Mouse (Mus musculus): ENCODE data around the gene Hapln4. TPM values are rescaled to one million over a fixed set of nuclear protein-coding genes. Genes with fewer than 3 reads are reported as not detected.

Gene Hapln4
- total and polyA plus RNA-seq, 3 experiments = 0.07 to 0.30 (median 0.20) TPM

GRCm38 (mm10) chr8:70134086-70134485 lies 50.8 kb downstream of the Hapln4 start:
- Histone ChIP-seq H3K79me2 (replicated peaks; ENCODE audit: control insufficient read depth, extremely low read depth, insufficient read depth, poor library complexity, severe bottlenecking) (peaks cover 25% of the 10 kb centered on the region), H3K9me3 (replicated peaks; ENCODE audit: low read length) (no peaks in the 10 kb centered on the region), H3K4me3 (replicated peaks in 1 of 3; ENCODE audit: low read depth in 2 of 3, low read length in 2 of 3, poor library complexity in 1 of 3) (no peak overlapping the region), H3K9ac (ENCODE audit: insufficient read depth, low read depth) (no peak overlapping the region), H3K4me2 (ENCODE audit: insufficient read depth, low read depth, poor library complexity, severe bottlenecking) (no peak overlapping the region), H3K27me3 (replicated peaks) (no peaks in the 10 kb centered on the region), H3K27ac (ENCODE audit: insufficient read depth, low read depth) (no peak overlapping the region), H3K36me3 (replicated peaks in 1 of 2; ENCODE audit: control insufficient read depth in 1 of 2, insufficient read depth in 1 of 2, low read length in 1 of 2) (peaks cover 40 to 56% of the 10 kb centered on the region in 2 experiments), H3K4me1 (ENCODE audit: control insufficient read depth in 1 of 2, insufficient read depth in 2 of 2) (peaks cover 13 to 59% of the 10 kb centered on the region in 2 experiments)
- in situ Hi-C loops (cut with MboI; ENCODE audit: low pct_ligation_motif_present, low pct_unique_long_range_greater_than_20kb, low sequenced_read_pairs) (loop anchor here (5.0 kb wide), 1 partner anchor 33 kb away; no protein-coding TSS in a partner anchor), dilution Hi-C loops (cut with MboI; ENCODE audit: extremely low pct_ligation_motif_present, extremely low pct_unique_long_range_greater_than_20kb, low sequenced_read_pairs) (no loop called here)
- TF ChIP-seq RAD21 (IDR thresholded peaks at IDR 0.05; ENCODE audit: low read depth, low read length) (no peak), ZC3H11A (IDR thresholded peaks at IDR 0.05; ENCODE audit: low read depth, low read length) (no peak), CHD1 (IDR thresholded peaks at IDR 0.05; ENCODE audit: low read depth, low read length) (no peak), NRF1 (IDR thresholded peaks at IDR 0.05; ENCODE audit: low read depth, low read length) (no peak), PAX5 (IDR thresholded peaks at IDR 0.05; ENCODE audit: low read length) (no peak), TBP (conservative IDR thresholded peaks at IDR 0.05; ENCODE audit: low read depth, low read length) (no peak), UBTF (IDR thresholded peaks at IDR 0.05; ENCODE audit: low read depth, low read length) (no peak), SMC3 (IDR thresholded peaks at IDR 0.05; ENCODE audit: low read depth, low read length) (no peak), KAT2A (IDR thresholded peaks at IDR 0.05; ENCODE audit: insufficient replicate concordance, low read length) (no peak)
- no peak for DNase-seq (ENCODE audit: extremely low read depth)

GRCm38 (mm10) chr8:70134931-70135330 lies 51.7 kb downstream of the Hapln4 start:
- peaks cover 40 to 56% of the 10 kb centered on the region in 2 experiments for H3K36me3 ChIP-seq (replicated peaks in 1 of 2; ENCODE audit: control insufficient read depth in 1 of 2, insufficient read depth in 1 of 2, low read length in 1 of 2)
- no peak overlapping the region for H3K9ac ChIP-seq (ENCODE audit: insufficient read depth, low read depth)
- no peak for TF ChIP-seq TBP (conservative IDR thresholded peaks at IDR 0.05; ENCODE audit: low read depth, low read length)
- no peak for TF ChIP-seq POLR2AphosphoS2 (IDR thresholded peaks at IDR 0.05; ENCODE audit: low read depth, low read length)
- H3K4me2 ChIP-seq (ENCODE audit: insufficient read depth, low read depth, poor library complexity, severe bottlenecking) = no peak overlapping the region
- H3K79me2 ChIP-seq (replicated peaks; ENCODE audit: control insufficient read depth, extremely low read depth, insufficient read depth, poor library complexity, severe bottlenecking) = peaks cover 29% of the 10 kb centered on the region
- dilution Hi-C loops (cut with MboI; ENCODE audit: extremely low pct_ligation_motif_present, extremely low pct_unique_long_range_greater_than_20kb, low sequenced_read_pairs) (no loop called here), in situ Hi-C loops (cut with MboI; ENCODE audit: low pct_ligation_motif_present, low pct_unique_long_range_greater_than_20kb, low sequenced_read_pairs) (loop anchor here (5.0 kb wide), 1 partner anchor 32 kb away; no protein-coding TSS in a partner anchor)
- H3K9me3 ChIP-seq (replicated peaks; ENCODE audit: low read length) = no peaks in the 10 kb centered on the region
- no peak overlapping the region for H3K27ac ChIP-seq (ENCODE audit: insufficient read depth, low read depth)
- DNase-seq (ENCODE audit: extremely low read depth) = no peak
- no peaks in the 10 kb centered on the region for H3K27me3 ChIP-seq (replicated peaks)
- H3K4me3 ChIP-seq (replicated peaks in 1 of 3; ENCODE audit: low read depth in 2 of 3, low read length in 2 of 3, poor library complexity in 1 of 3) = no peak overlapping the region
- peaks cover 13 to 52% of the 10 kb centered on the region in 2 experiments for H3K4me1 ChIP-seq (ENCODE audit: control insufficient read depth in 1 of 2, insufficient read depth in 2 of 2)

GRCm38 (mm10) chr8:70136591-70136990 lies 53.3 kb downstream of the Hapln4 start:
- Histone ChIP-seq H3K4me1 (ENCODE audit: control insufficient read depth in 1 of 2, insufficient read depth in 2 of 2) (peaks cover 18 to 49% of the 10 kb centered on the region in 2 experiments), H3K4me3 (replicated peaks in 1 of 3; ENCODE audit: low read depth in 2 of 3, low read length in 2 of 3, poor library complexity in 1 of 3) (no peak overlapping the region), H3K79me2 (replicated peaks; ENCODE audit: control insufficient read depth, extremely low read depth, insufficient read depth, poor library complexity, severe bottlenecking) (peaks cover 38% of the 10 kb centered on the region), H3K27ac (ENCODE audit: insufficient read depth, low read depth) (no peak overlapping the region), H3K9ac (ENCODE audit: insufficient read depth, low read depth) (no peak overlapping the region), H3K27me3 (replicated peaks) (no peaks in the 10 kb centered on the region), H3K4me2 (ENCODE audit: insufficient read depth, low read depth, poor library complexity, severe bottlenecking) (no peak overlapping the region), H3K36me3 (replicated peaks in 1 of 2; ENCODE audit: control insufficient read depth in 1 of 2, insufficient read depth in 1 of 2, low read length in 1 of 2) (peaks cover 40 to 54% of the 10 kb centered on the region in 2 experiments), H3K9me3 (replicated peaks; ENCODE audit: low read length) (no peaks in the 10 kb centered on the region)
- TF ChIP-seq PAX5 (IDR thresholded peaks at IDR 0.05; ENCODE audit: low read length) (no peak), HCFC1 (IDR thresholded peaks at IDR 0.05; ENCODE audit: low read depth, low read length) (no peak), CHD1 (IDR thresholded peaks at IDR 0.05; ENCODE audit: low read depth, low read length) (no peak), ELF1 (IDR thresholded peaks at IDR 0.05; ENCODE audit: low read depth, low read length) (no peak), USF2 (conservative IDR thresholded peaks at IDR 0.05; ENCODE audit: low read depth, low read length) (no peak), E2F4 (IDR thresholded peaks at IDR 0.05; ENCODE audit: insufficient replicate concordance, low read depth, low read length) (no peak), ZC3H11A (IDR thresholded peaks at IDR 0.05; ENCODE audit: low read depth, low read length) (no peak), CHD2 (IDR thresholded peaks at IDR 0.05; ENCODE audit: low read length) (no peak), KAT2A (IDR thresholded peaks at IDR 0.05; ENCODE audit: insufficient replicate concordance, low read length) (no peak), USF1 (IDR thresholded peaks at IDR 0.05; ENCODE audit: low read depth, low read length) (no peak), ETS1 (conservative IDR thresholded peaks at IDR 0.05; ENCODE audit: low read depth, low read length) (no peak), GABPA (IDR thresholded peaks at IDR 0.05; ENCODE audit: insufficient replicate concordance, low read depth, low read length) (no peak), SMC3 (IDR thresholded peaks at IDR 0.05; ENCODE audit: low read depth, low read length) (no peak), IRF4 (IDR thresholded peaks at IDR 0.05; ENCODE audit: low read depth, low read length) (no peak), ZMIZ1 (IDR thresholded peaks at IDR 0.05; ENCODE audit: low read depth, low read length) (no peak)
- DNase-seq (ENCODE audit: extremely low read depth) = no peak
- in situ Hi-C loops (cut with MboI; ENCODE audit: low pct_ligation_motif_present, low pct_unique_long_range_greater_than_20kb, low sequenced_read_pairs) = no loop called here
- dilution Hi-C loops (cut with MboI; ENCODE audit: extremely low pct_ligation_motif_present, extremely low pct_unique_long_range_greater_than_20kb, low sequenced_read_pairs) = no loop called here

Data from CH12.LX (cell line).